Mouse (Mus musculus): ENCODE data around the gene Krt18. TPM values are rescaled to one million over a fixed set of nuclear protein-coding genes. Genes with fewer than 3 reads are reported as not detected.

The Krt18 gene
- polyA plus RNA-seq, 1 experiment = not detected

GRCm38 (mm10) chr15:102074070-102074731, 46.2 kb downstream of the Krt18 start:
- TF ChIP-seq GATA1 (IDR thresholded peaks at IDR 0.05; ENCODE audit: low read length) = no peak

DNA sequence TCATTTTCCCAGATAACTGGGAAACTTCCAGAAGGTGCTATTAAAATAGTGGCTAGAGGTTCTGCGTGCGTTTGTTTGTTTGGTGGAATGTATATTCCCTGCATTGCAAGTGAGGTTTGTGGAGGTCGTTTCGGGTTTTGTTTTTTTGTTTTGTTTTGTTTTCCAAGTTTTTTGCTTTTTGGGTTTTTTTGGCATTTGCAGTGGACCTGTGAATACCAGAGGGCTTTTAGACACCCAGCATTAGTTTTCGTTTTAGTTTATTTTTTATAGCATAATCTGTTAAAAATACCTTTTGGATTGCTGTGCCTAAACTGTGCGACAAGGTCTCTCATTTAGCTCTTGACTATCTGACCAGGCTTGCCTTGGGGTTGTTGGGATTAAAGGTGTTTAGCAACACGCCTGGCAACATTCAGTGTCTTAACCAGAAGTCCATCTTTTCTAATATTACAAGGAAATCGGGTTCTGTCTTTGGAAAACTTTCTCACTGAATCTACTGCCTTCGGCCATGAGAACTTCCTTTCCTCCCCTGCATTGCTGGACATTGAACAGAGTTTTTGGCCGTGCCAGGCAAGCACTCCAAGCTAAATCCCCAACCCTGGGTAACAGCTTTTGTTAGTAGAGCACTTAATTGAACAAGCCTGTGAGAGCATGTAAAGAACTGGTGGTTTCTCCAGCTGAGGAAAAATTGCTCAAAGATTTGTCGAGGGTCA, 47.1 kb downstream of the Krt18 start:
- no peak for TF ChIP-seq GATA1 (IDR thresholded peaks at IDR 0.05; ENCODE audit: low read length)

DNA sequence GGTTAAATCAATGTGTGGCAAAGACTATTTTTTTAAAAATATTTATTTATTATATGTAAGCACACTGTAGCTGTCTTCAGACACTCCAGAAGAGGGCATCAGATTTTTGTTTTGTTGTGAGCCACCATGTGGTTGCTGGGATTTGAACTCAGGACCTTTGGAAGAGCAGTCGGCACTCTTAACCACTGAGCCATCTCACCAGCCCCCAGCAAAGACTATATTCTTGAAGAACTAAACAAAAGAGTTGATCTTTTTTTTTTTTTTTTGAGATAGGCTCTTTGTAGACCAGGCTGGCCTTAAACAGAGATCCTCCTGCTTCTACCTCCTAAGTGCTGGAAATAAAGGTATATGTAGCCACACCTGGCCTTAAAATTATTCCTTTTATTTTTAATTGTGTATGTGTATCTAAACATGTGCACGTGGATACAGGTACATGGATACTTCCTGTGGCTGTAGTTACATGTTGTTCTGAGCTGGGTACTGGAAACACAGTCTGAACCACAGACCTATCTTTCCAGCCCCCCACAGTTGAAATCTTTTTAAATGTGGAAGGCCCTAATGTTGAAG, 49.2 kb downstream of the Krt18 start:
- no peak for TF ChIP-seq GATA1 (IDR thresholded peaks at IDR 0.05; ENCODE audit: low read length)

GRCm38 (mm10) chr15:102079221-102079620, 51.2 kb downstream of the Krt18 start:
- no peak for TF ChIP-seq GATA1 (IDR thresholded peaks at IDR 0.05; ENCODE audit: low read length)

DNA sequence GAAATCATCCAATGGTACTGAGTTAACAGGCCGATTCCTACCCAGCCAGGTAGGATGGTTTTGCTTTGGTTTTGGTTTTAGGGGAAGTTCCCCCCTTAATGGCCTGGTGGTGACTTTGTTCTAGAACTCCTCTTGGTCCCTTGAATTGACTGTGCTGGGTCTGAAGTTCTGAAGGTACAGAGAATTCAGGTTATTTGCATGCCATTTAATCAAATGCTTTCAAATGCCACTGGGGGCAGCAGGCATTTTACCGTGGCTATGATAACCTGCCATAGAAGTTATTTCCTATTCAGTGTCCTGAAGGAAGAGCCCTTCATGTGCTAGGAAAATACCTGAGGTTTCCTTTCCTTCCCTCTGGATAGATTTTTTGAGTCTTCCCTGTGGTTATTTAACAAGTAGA, 52.4 kb downstream of the Krt18 start:
- TF ChIP-seq GATA1 (IDR thresholded peaks at IDR 0.05; ENCODE audit: low read length) = no peak

Other genes starting within 250 kb of the Krt18 start
- not detected in 2 replicates for gene Krt72, start 241.7 kb upstream of the Krt18 start, polyA plus RNA-seq (2012)
- not detected in 2 replicates for gene Krt73, start 225.8 kb upstream of the Krt18 start, polyA plus RNA-seq (2012)
- gene Krt2, start 210.0 kb upstream of the Krt18 start, polyA plus RNA-seq (2012) = not detected in 2 replicates
- gene Krt1, start 177.4 kb upstream of the Krt18 start, polyA plus RNA-seq (2012) = not detected in 2 replicates
- gene Krt77, start 158.5 kb upstream of the Krt18 start, polyA plus RNA-seq (2012) = not detected in 2 replicates
- gene Krt76, start 135.3 kb upstream of the Krt18 start, polyA plus RNA-seq (2012) = not detected in 2 replicates
- gene Krt4, start 103.4 kb upstream of the Krt18 start, polyA plus RNA-seq (2012) = not detected in 2 replicates
- gene Krt79, start 87.9 kb upstream of the Krt18 start, polyA plus RNA-seq (2012) = not detected in 2 replicates
- gene Krt78, start 73.9 kb upstream of the Krt18 start, polyA plus RNA-seq (2012) = not detected in 2 replicates
- gene Krt8, start 23.7 kb upstream of the Krt18 start, polyA plus RNA-seq (2012) = not detected in 2 replicates
- gene Eif4b, start 45.6 kb downstream of the Krt18 start, polyA plus RNA-seq (2012) = 375 and 424 TPM in 2 replicates
- 0.27 and 0.48 TPM in 2 replicates for gene Tns2, start 72.2 kb downstream of the Krt18 start, polyA plus RNA-seq (2012)
- gene Spryd3, start 108.1 kb downstream of the Krt18 start, polyA plus RNA-seq (2012) = 17.4 and 17.7 TPM in 2 replicates
- gene Igfbp6, start 116.2 kb downstream of the Krt18 start, polyA plus RNA-seq (2012) = 0.16 and 0.45 TPM in 2 replicates
- 5.5 and 5.9 TPM in 2 replicates for gene Soat2, start 122.3 kb downstream of the Krt18 start, polyA plus RNA-seq (2012)
- 14.6 and 16.0 TPM in 2 replicates for gene Zfp740, start 175.1 kb downstream of the Krt18 start, polyA plus RNA-seq (2012)
- 8.9 and 9.5 TPM in 2 replicates for gene Csad, start 176.5 kb downstream of the Krt18 start, polyA plus RNA-seq (2012)
- gene Itgb7, start 203.8 kb downstream of the Krt18 start, polyA plus RNA-seq (2012) = 29.3 and 36.6 TPM in 2 replicates
- gene Rarg, start 229.3 kb downstream of the Krt18 start, polyA plus RNA-seq (2012) = 2.6 and 2.9 TPM in 2 replicates
- not detected in 2 replicates for gene Gm9918, start 242.4 kb downstream of the Krt18 start, polyA plus RNA-seq (2012)

Data from G1E-ER4 (cell line).